ENCODE assay signal across 17 mouse cellular contexts in genomic region chr3:130054587-130054986, GRCm38 (mm10). TPM values are rescaled to one million over a fixed set of nuclear protein-coding genes. Genes with fewer than 3 reads are reported as not detected.
DNase-seq lines count a peak whose midpoint lies in the region; ATAC-seq and TF ChIP-seq lines count a peak whose summit lies in the region.
"Had no signal": no experiment of that assay in that cellular context is flagged by ENCODE, and none has a peak within 500 bp of the region (broad histone marks: within the 10 kb centered on the region; RNA-seq: fewer than 3 reads in every experiment).

No protein-coding gene starts in this region.

- no peak for DNase-seq in heart, adult 2 months
- no peak for DNase-seq in heart, adult 8-10 months (ENCODE audit: low spot score)
- peak; percentile 36 for DNase-seq in thymus, postnatal 0 days (ENCODE audit: low spot score)
- DNase-seq in thymus, adult 18-20 months = no peak
- DNase-seq in stomach, postnatal 0 days (ENCODE audit: low spot score) = no peak
- no peak for DNase-seq in retina, embryonic 14.5 days (ENCODE audit: low spot score)
- DNase-seq in thymus, postnatal 14 days = no peak
- DNase-seq: B cell, adult 2 months; cerebellum, adult 9-10 months; forebrain, postnatal 0 days; kidney, adult 9 months; right cerebral cortex, adult 18-20 months; thymus, postnatal 4 days had no signal

- intact Hi-C loops in heart, adult 2 months (cut with DNase I) = loop anchor here (10.0 kb wide), 1 partner anchor 330 kb away; no protein-coding TSS in a partner anchor

- TF ChIP-seq EP300 in heart, adult 2 months (IDR thresholded peaks at IDR 0.05; ENCODE audit: insufficient read depth, low read depth, low read length) = no peak
- TF ChIP-seq EP300 in stomach, postnatal 0 days (optimal IDR thresholded peaks at IDR 0.05) = no peak

- peaks cover 22% of the 10 kb centered on the region for H3K36me3 ChIP-seq in heart, adult 2 months (ENCODE audit: control insufficient read depth, insufficient read depth, low read length)
- no peaks in the 10 kb centered on the region for H3K36me3 ChIP-seq in lung, embryonic 15.5 days
- H3K36me3 ChIP-seq in stomach, postnatal 0 days (ENCODE audit: control insufficient read depth, insufficient read depth, low read length) = no peaks in the 10 kb centered on the region

- H3K27ac ChIP-seq in heart, adult 2 months = peak overlapping the region; percentile 8; the same call in 1 of the 2 replicates
- peak overlapping the region; percentile 29 for H3K27ac ChIP-seq in lung, embryonic 15.5 days
- peak overlapping the region; percentile 53; the same call in 1 of the 2 replicates for H3K27ac ChIP-seq in stomach, postnatal 0 days (replicated peaks)
- H3K27ac ChIP-seq: hindbrain, postnatal 0 days; midbrain, embryonic 10.5 days had no signal

- H3K4me1 ChIP-seq in heart, adult 2 months (ENCODE audit: control insufficient read depth, insufficient read depth, low read length) = peaks cover 32% of the 10 kb centered on the region
- H3K4me1 ChIP-seq in lung, embryonic 15.5 days = peaks cover 53% of the 10 kb centered on the region
- peaks cover 19% of the 10 kb centered on the region for H3K4me1 ChIP-seq in stomach, postnatal 0 days (replicated peaks; ENCODE audit: control insufficient read depth, insufficient read depth)

- ATAC-seq in lung, embryonic 15.5 days (ENCODE audit: borderline replicate concordance, extremely low read depth, low FRiP score, low TSS enrichment) = no peak
- ATAC-seq in stomach, postnatal 0 days (ENCODE audit: low FRiP score, low TSS enrichment) = no peak
- ATAC-seq: forebrain, postnatal 0 days; hindbrain, postnatal 0 days had no signal

- no peak overlapping the region for H3K4me3 ChIP-seq in heart, adult 2 months
- H3K4me3 ChIP-seq in lung, embryonic 15.5 days = no peak overlapping the region
- H3K4me3 ChIP-seq in stomach, postnatal 0 days (ENCODE audit: low read depth, low read length) = no peak overlapping the region
- H3K4me3 ChIP-seq: midbrain, embryonic 10.5 days; stomach, embryonic 15.5 days had no signal

- no peak for TF ChIP-seq CTCF in heart, adult 2 months (IDR thresholded peaks at IDR 0.05)
- TF ChIP-seq CTCF in stomach, postnatal 0 days (IDR thresholded peaks at IDR 0.05; ENCODE audit: low read depth) = no peak

- H3K79me2 ChIP-seq in heart, adult 2 months (replicated peaks; ENCODE audit: control insufficient read depth, insufficient read depth, low read length) = peaks cover 16% of the 10 kb centered on the region

- no peak for TF ChIP-seq POLR2A in heart, adult 2 months (IDR thresholded peaks at IDR 0.05; ENCODE audit: insufficient read depth, low read depth, low read length)

- no peaks in the 10 kb centered on the region for H3K27me3 ChIP-seq in heart, adult 2 months (ENCODE audit: control insufficient read depth, insufficient read depth, low read length)
- H3K27me3 ChIP-seq in lung, embryonic 15.5 days = no peaks in the 10 kb centered on the region
- H3K27me3 ChIP-seq in stomach, postnatal 0 days (ENCODE audit: control insufficient read depth, insufficient read depth, low read length) = no peaks in the 10 kb centered on the region
- H3K27me3 ChIP-seq: stomach, embryonic 15.5 days had no signal

- no peaks in the 10 kb centered on the region for H3K9me3 ChIP-seq in lung, embryonic 15.5 days
- H3K9me3 ChIP-seq in stomach, postnatal 0 days (ENCODE audit: control insufficient read depth, low read length) = no peaks in the 10 kb centered on the region
- H3K9me3 ChIP-seq: midbrain, embryonic 10.5 days; stomach, embryonic 15.5 days had no signal

- no peak overlapping the region for H3K4me2 ChIP-seq in lung, embryonic 15.5 days
- no peak overlapping the region for H3K4me2 ChIP-seq in stomach, postnatal 0 days (replicated peaks; ENCODE audit: low read depth)
- H3K4me2 ChIP-seq: stomach, embryonic 15.5 days had no signal

- no peak overlapping the region for H3K9ac ChIP-seq in heart, adult 2 months (ENCODE audit: low read depth, low read length)
- H3K9ac ChIP-seq in lung, embryonic 15.5 days = no peak overlapping the region
- no peak overlapping the region for H3K9ac ChIP-seq in stomach, postnatal 0 days (ENCODE audit: low read length)
- H3K9ac ChIP-seq: forebrain, postnatal 0 days; stomach, embryonic 15.5 days had no signal

- WGBS in heart, adult 2 months = 41% methylated on average over 6 of the region's 6 CpGs
- 54% methylated on average over 6 of the region's 6 CpGs for WGBS in lung, embryonic 15.5 days
- 55% methylated on average over 6 of the region's 6 CpGs for WGBS in stomach, postnatal 0 days

RNA-seq across cellular contexts. Expression of gene Sec24b, which starts 6.8 kb away (rescaled TPM):
- total RNA-seq in heart, adult 2 months (2021) = 10 to 100 TPM; 30.8 to 33.2 TPM
- 29.8 and 36.2 TPM in 2 replicates for polyA plus RNA-seq in heart, adult 2 months (2012; rRNA removed)
- 10 to 100 TPM; 25.0 to 32.3 (median 27.4) TPM for total RNA-seq in heart, adult 8-10 months (2022)
- polyA plus RNA-seq in thymus, postnatal 0 days (2015; fragmentation: Nextera tagmentation; extraction: Ambion mirVana) = 24.0 and 26.2 TPM in 2 replicates
- polyA plus RNA-seq in lung, embryonic 15.5 days (2015; fragmentation: Nextera tagmentation; extraction: Ambion mirVana) = 28.6 and 29.8 TPM in 2 replicates
- polyA plus RNA-seq in stomach, postnatal 0 days (2015; fragmentation: Nextera tagmentation; extraction: Ambion mirVana) = 10.9 and 12.7 TPM in 2 replicates
